Mouse (Mus musculus): ENCODE results near the gene Tctn3.

- TF ChIP-seq POLR2A (IDR thresholded peaks at IDR 0.05; ENCODE audit: borderline replicate concordance, extremely low read depth, insufficient read depth, insufficient read length, poor library complexity, severe bottlenecking) (no peak), CTCF (IDR thresholded peaks at IDR 0.05; ENCODE audit: borderline replicate concordance, extremely low read depth, insufficient read depth, insufficient read length) (no peak)
Measured at GRCm38 (mm10) chr19:40595831-40596230, 16.2 kb downstream of the Tctn3 start.
